Mouse (Mus musculus): ENCODE measurements around the gene Cela2a. TPM values are rescaled to one million over a fixed set of nuclear protein-coding genes. Genes with fewer than 3 reads are reported as not detected.
A peak's percentile ranks its signal among the peaks of the same experiment; 100 is the strongest.

Cela2a gene
- total and polyA plus RNA-seq, 3 experiments, result 0.30 to 2.6 (median 0.43) TPM

DNA sequence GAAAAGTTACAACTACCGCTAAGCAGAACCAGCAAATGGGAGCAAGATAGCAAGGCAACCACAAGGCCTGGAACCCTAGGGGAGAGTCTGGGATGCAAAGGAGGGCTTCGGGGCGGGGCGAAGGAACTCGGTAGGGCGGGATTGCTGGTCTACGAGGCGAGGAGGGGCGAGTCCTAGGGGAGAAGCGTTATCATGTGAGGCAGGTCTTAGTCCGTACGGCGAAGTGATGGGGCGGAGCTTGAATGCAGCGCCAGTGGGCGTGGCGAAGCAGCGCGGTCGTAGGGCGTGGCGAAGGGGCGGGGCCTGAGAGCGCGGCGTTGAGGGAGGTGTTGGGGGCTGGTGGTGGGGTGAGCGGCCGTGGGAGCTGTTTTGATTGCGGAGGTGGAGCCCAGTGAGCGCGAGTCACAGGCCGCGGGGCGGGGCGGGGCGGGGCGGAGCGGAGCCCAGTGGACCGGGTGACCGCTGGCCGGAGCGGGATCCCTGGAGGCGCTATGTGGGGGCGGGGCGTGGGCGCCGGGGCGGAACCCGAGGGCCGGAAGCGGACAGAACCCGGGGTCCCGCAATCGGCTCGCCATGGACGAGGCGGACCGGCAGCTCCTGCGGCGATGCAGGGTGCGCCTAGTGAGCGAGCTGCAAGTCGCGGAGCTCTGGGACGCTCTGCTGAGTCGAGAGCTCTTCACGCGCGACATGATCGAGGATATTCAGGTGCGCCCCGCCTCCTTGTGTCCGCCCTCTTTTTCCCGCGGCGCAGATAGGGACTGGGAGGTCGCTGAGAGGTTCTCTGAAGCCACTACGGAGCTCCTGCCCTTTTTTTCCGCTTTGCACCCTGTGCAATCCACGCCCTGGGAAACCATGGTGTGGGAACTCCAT lies 32.4 kb downstream of the Cela2a start, which contains the start of gene Casp9 (continued):
- TF ChIP-seq BHLHE40 (IDR thresholded peaks at IDR 0.05; ENCODE audit: low read depth, low read length), result no peak
- 0 out of 2 replicates have a peak, but pooled peaks have one; percentile 62 for TF ChIP-seq NELFE (IDR thresholded peaks at IDR 0.05; ENCODE audit: low read depth, low read length)
- no peak for TF ChIP-seq CTCF (conservative IDR thresholded peaks at IDR 0.05 in 1 of 2, IDR thresholded peaks at IDR 0.05 in 1 of 2; ENCODE audit: low read depth in 2 of 2, low read length in 2 of 2)
- 0 out of 2 replicates have a peak, but pooled peaks have one; percentile 19 for TF ChIP-seq USF1 (IDR thresholded peaks at IDR 0.05; ENCODE audit: low read depth, low read length)
- TF ChIP-seq MXI1 (IDR thresholded peaks at IDR 0.05; ENCODE audit: low read depth, low read length), result peak; percentile 69; the same call in 1 of the 2 replicates
- 0 out of 2 replicates have a peak, but pooled peaks have one; percentile 46 for TF ChIP-seq KAT2A (IDR thresholded peaks at IDR 0.05; ENCODE audit: insufficient replicate concordance, low read length)
- TF ChIP-seq RAD21 (IDR thresholded peaks at IDR 0.05; ENCODE audit: low read depth, low read length), result no peak
- TF ChIP-seq MEF2A (IDR thresholded peaks at IDR 0.05; ENCODE audit: borderline replicate concordance, low read depth, low read length), result peak; percentile 33; the same call in 1 of the 2 replicates
- peak; percentile 11; the same call in 1 of the 2 replicates for TF ChIP-seq HCFC1 (IDR thresholded peaks at IDR 0.05; ENCODE audit: low read depth, low read length)
- TF ChIP-seq TBP (conservative IDR thresholded peaks at IDR 0.05; ENCODE audit: low read depth, low read length), result no peak

GRCm38 (mm10) chr4:141792554-141793281 lies 33.2 kb downstream of the Cela2a start:
- Histone ChIP-seq H3K27me3 (replicated peaks) (no peaks in the 10 kb centered on the region), H3K36me3 (replicated peaks in 1 of 2; ENCODE audit: control insufficient read depth in 1 of 2, insufficient read depth in 1 of 2, low read length in 1 of 2) (peaks cover 9 to 25% of the 10 kb centered on the region in 2 experiments), H3K4me2 (ENCODE audit: insufficient read depth, low read depth, poor library complexity, severe bottlenecking) (peak overlapping the region; percentile 55), H3K9ac (ENCODE audit: insufficient read depth, low read depth) (peak overlapping the region; percentile 43; the same call in 1 of the 2 replicates), H3K79me2 (replicated peaks; ENCODE audit: control insufficient read depth, extremely low read depth, insufficient read depth, poor library complexity, severe bottlenecking) (no peaks in the 10 kb centered on the region), H3K9me3 (replicated peaks; ENCODE audit: low read length) (no peaks in the 10 kb centered on the region), H3K4me1 (ENCODE audit: control insufficient read depth in 1 of 2, insufficient read depth in 2 of 2) (peaks cover 22 to 55% of the 10 kb centered on the region in 2 experiments), H3K27ac (ENCODE audit: insufficient read depth, low read depth) (peak overlapping the region; percentile 51), H3K4me3 (replicated peaks in 1 of 3; ENCODE audit: low read depth in 2 of 3, low read length in 2 of 3, poor library complexity in 1 of 3) (peak overlapping the region; percentile 30 to 70 (median 45))
- in situ Hi-C loops (cut with MboI; ENCODE audit: low pct_ligation_motif_present, low pct_unique_long_range_greater_than_20kb, low sequenced_read_pairs) (no loop called here), dilution Hi-C loops (cut with MboI; ENCODE audit: extremely low pct_ligation_motif_present, extremely low pct_unique_long_range_greater_than_20kb, low sequenced_read_pairs) (no loop called here)
- DNase-seq (ENCODE audit: extremely low read depth), result peak; percentile 66
- TF ChIP-seq MYC (IDR thresholded peaks at IDR 0.05; ENCODE audit: low read depth, low read length) (no peak), ZMIZ1 (IDR thresholded peaks at IDR 0.05; ENCODE audit: low read depth, low read length) (peak; percentile 83; the same call in 1 of the 2 replicates), SIN3A (IDR thresholded peaks at IDR 0.05; ENCODE audit: low read length) (no peak), POLR2A (IDR thresholded peaks at IDR 0.05; ENCODE audit: low read depth, low read length) (peak; percentile 60), KAT2A (IDR thresholded peaks at IDR 0.05; ENCODE audit: insufficient replicate concordance, low read length) (no peak), TBP (conservative IDR thresholded peaks at IDR 0.05; ENCODE audit: low read depth, low read length) (peak; percentile 93)

DNA sequence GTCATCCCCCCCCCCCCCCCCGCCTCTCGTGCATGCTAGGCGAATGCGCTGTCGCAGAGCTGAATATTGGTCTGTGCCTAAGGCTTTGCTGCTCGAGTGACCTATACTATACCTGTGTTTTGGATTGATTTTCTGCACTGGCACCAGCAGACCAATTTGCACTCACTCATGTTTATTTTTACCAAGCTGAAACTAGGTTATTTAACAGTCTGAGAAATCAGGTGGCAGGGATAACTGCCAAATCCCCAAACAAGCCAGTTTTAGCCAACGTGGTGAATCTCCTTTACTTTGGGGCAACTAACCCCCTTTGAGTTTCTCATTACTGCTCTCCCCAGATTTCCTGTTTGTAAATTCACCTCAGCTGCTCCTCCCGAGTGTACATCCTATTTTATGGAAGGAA lies 34.0 kb downstream of the Cela2a start:
- Histone ChIP-seq H3K4me3 (replicated peaks in 1 of 3; ENCODE audit: low read depth in 2 of 3, low read length in 2 of 3, poor library complexity in 1 of 3) (no peak overlapping the region), H3K79me2 (replicated peaks; ENCODE audit: control insufficient read depth, extremely low read depth, insufficient read depth, poor library complexity, severe bottlenecking) (no peaks in the 10 kb centered on the region), H3K4me1 (ENCODE audit: control insufficient read depth in 1 of 2, insufficient read depth in 2 of 2) (peaks cover 19 to 49% of the 10 kb centered on the region in 2 experiments), H3K36me3 (replicated peaks in 1 of 2; ENCODE audit: control insufficient read depth in 1 of 2, insufficient read depth in 1 of 2, low read length in 1 of 2) (peaks cover 9 to 28% of the 10 kb centered on the region in 2 experiments), H3K9ac (ENCODE audit: insufficient read depth, low read depth) (no peak overlapping the region), H3K27me3 (replicated peaks) (no peaks in the 10 kb centered on the region), H3K27ac (ENCODE audit: insufficient read depth, low read depth) (no peak overlapping the region), H3K9me3 (replicated peaks; ENCODE audit: low read length) (no peaks in the 10 kb centered on the region), H3K4me2 (ENCODE audit: insufficient read depth, low read depth, poor library complexity, severe bottlenecking) (no peak overlapping the region)
- no peak for TF ChIP-seq MAZ (IDR thresholded peaks at IDR 0.05; ENCODE audit: low read depth, low read length)
- TF ChIP-seq ZMIZ1 (IDR thresholded peaks at IDR 0.05; ENCODE audit: low read depth, low read length), result no peak
- no peak for TF ChIP-seq TCF12 (IDR thresholded peaks at IDR 0.05; ENCODE audit: low read depth, low read length)
- TF ChIP-seq ZNF384 (IDR thresholded peaks at IDR 0.05; ENCODE audit: low read depth, low read length), result no peak
- no peak for TF ChIP-seq MXI1 (IDR thresholded peaks at IDR 0.05; ENCODE audit: low read depth, low read length)
- no peak for TF ChIP-seq PAX5 (IDR thresholded peaks at IDR 0.05; ENCODE audit: low read length)
- no peak for TF ChIP-seq MYC (IDR thresholded peaks at IDR 0.05; ENCODE audit: low read depth, low read length)
- DNase-seq (ENCODE audit: extremely low read depth), result no peak
- in situ Hi-C loops (cut with MboI; ENCODE audit: low pct_ligation_motif_present, low pct_unique_long_range_greater_than_20kb, low sequenced_read_pairs), result no loop called here
- dilution Hi-C loops (cut with MboI; ENCODE audit: extremely low pct_ligation_motif_present, extremely low pct_unique_long_range_greater_than_20kb, low sequenced_read_pairs), result no loop called here
